Mouse (Mus musculus): ENCODE results near the gene Nfkbia.

GRCm38 (mm10) chr12:55461767-55462166, 30.7 kb downstream of the Nfkbia start:
- TF ChIP-seq CTCF (IDR thresholded peaks at IDR 0.05; ENCODE audit: low read depth) (no peak), EP300 (optimal IDR thresholded peaks at IDR 0.05) (no peak)
